Mouse (Mus musculus) small intestine, adult 2 months (tissue): Measurements from ENCODE around the gene Poc1b. TPM values are rescaled to one million over a fixed set of nuclear protein-coding genes. Genes with fewer than 3 reads are reported as not detected.

Experiments
- H3K27ac ChIP-seq: fragments of 200-500 bp; 2 replicates; pipeline ENCODE4 v1.5.1; 2012; ENCODE audit warnings: low read depth, low read length, control low read depth, inconsistent platforms; ENCODE audit not compliant: insufficient read depth
- H3K27me3 ChIP-seq: fragments of 200-500 bp; 2 replicates; pipeline ENCODE4 v1.6.1; 2012; ENCODE audit warnings: mild to moderate bottlenecking, moderate library complexity, low read length, inconsistent platforms; ENCODE audit not compliant: control insufficient read depth, insufficient read depth
- H3K36me3 ChIP-seq: fragments of 200-500 bp; 2 replicates; pipeline ENCODE4 v1.6.1; 2012; ENCODE audit warnings: mild to moderate bottlenecking, low read length, control low read depth, inconsistent platforms; ENCODE audit not compliant: control insufficient read depth, insufficient read depth
- H3K4me1 ChIP-seq: fragments of 200-500 bp; 2 replicates; pipeline ENCODE4 v1.6.1; 2012; ENCODE audit warnings: low read length, inconsistent platforms, mixed read lengths; ENCODE audit not compliant: control insufficient read depth, insufficient read depth, insufficient read length
- H3K4me3 ChIP-seq: fragments of 200-500 bp; 2 replicates; pipeline ENCODE4 v1.5.1; 2012; ENCODE audit warnings: low read depth, mild to moderate bottlenecking, control low read depth, inconsistent platforms, low read length, moderate library complexity
- CTCF ChIP-seq: fragments of 200-500 bp; IDR thresholded peaks from 2 replicates; pipeline ENCODE4 v1.5.1; 2012; ENCODE audit warnings: low read depth, mild to moderate bottlenecking, control low read depth, inconsistent platforms, low read length, moderate library complexity, mixed read lengths; ENCODE audit not compliant: insufficient replicate concordance, insufficient read length; ENCODE audit errors: extremely low read depth
- POLR2A ChIP-seq: fragments of 200-500 bp; IDR thresholded peaks from 2 replicates; pipeline ENCODE4 v1.6.1; 2012; ENCODE audit warnings: low read depth, mild to moderate bottlenecking, control low read depth, inconsistent platforms, low read length, moderate library complexity
- WGBS: fragments of 180-500 bp; shearing (Covaris S2); methylation state at CpG from one replicate; pipeline ENCODE4 v1.1.7; 2018; 5-methylcytosine and 5-hydroxymethylcytosine counted together
- polyA plus RNA-seq: library from polyadenylated mRNA; depleted of rRNA; stranded (reverse); fragments of >200 nt; gene quantifications from 2 replicates; pipeline ENCODE4 v1.2.3, GENCODE M21; 2012

The Poc1b gene
- polyA plus RNA-seq, 1 experiment: 5.5 TPM

DNA sequence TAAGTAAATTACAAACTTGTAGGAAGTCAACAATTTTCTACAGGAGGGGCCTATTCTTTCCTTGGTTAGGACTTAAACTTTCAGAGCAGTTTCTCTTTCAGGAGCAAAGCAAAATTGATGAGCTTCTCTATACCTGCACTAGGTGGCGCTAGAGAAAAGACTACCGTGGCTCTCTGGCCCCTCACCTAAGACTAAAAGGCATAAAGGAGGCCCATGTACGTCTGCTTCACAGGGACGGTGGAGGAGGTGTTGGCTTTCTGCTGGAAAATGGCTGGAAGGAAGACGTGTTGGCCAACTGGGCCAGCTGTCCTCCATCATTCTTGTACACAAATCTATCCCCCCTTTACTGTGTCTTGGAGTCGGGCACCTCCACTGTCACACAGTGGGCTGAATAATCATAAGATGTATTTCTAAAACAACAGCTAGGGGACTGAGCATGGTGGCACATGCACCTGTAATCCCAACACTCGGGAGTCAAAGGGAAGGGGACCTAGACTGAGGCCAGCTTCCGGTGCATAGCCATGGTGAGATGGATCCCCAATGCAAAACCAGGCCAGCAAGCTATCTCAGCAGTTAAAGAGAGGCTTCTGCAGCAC is 55.2 kb downstream of the Poc1b start:
- Histone ChIP-seq H3K27me3 (no peaks in the 10 kb centered on the region), H3K4me3 (no peak overlapping the region), H3K4me1 (peaks cover 4% of the 10 kb centered on the region), H3K36me3 (peaks cover 3% of the 10 kb centered on the region; the same call in 1 of the 2 replicates), H3K27ac (no peak overlapping the region)
- TF ChIP-seq POLR2A: no peak
- peak; percentile 56; the same call in 1 of the 2 replicates for TF ChIP-seq CTCF
- 51% methylated on average over 8 of the region's 8 CpGs for WGBS

DNA sequence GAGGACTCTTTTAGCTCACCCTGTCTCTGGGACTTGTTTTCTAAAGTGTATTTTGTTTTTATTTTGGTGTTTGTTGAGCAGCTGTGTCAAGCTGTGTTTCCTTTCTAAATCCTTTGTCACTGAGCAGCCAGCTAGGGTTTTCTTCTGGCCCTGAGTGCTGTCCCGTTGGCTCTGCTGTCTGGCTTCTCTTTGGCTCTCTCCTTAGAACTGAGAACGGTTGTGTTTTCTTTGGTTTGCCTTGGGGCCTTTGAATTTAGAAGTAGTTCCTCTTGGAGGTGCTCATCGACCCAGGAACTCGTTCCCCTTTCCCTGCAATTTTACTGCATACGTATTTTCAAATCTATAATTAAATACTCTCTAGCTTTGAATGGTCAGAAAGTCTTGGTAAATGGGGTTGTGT is 56.2 kb downstream of the Poc1b start:
- Histone ChIP-seq H3K36me3 (peaks cover 3% of the 10 kb centered on the region; the same call in 1 of the 2 replicates), H3K4me3 (no peak overlapping the region), H3K4me1 (peaks cover 4% of the 10 kb centered on the region), H3K27me3 (no peaks in the 10 kb centered on the region), H3K27ac (no peak overlapping the region)
- TF ChIP-seq POLR2A: no peak
- no peak for TF ChIP-seq CTCF
- 90% methylated on average over 5 of the region's 5 CpGs for WGBS

DNA sequence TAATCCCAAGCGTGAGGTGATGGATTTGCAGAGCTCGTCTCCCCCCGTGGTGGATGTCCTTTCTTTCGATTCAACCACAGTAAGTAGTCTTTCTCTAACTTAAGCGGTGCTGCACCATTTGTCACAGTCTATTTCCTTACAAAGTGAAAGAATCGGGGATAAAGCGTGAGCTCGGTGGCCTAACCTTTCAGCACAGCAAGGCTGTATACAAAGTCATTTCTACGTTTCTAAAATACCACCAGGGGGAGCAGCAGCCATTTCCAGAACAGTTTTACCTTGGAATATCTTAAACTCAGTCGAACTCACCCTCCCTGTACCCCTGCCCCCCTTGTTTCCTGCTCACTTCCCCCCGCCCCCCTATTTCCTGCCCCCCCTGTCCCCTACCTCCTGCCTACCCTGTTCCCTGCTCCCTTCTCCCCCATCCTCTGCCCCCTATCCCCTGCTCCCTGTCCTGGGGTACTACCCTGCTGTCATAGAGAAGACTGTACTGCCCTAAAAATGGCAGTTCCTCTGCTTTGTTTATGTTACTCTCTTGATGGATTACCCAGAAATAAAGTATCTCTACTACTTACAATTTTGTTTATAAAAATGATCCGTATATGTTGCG is 58.1 kb downstream of the Poc1b start:
- Histone ChIP-seq H3K27me3 (no peaks in the 10 kb centered on the region), H3K4me3 (no peak overlapping the region), H3K36me3 (0 out of 2 replicates have a peak, but pooled peaks cover 1% of the 10 kb centered on the region), H3K4me1 (peaks cover 7% of the 10 kb centered on the region), H3K27ac (no peak overlapping the region)
- no peak for TF ChIP-seq POLR2A
- TF ChIP-seq CTCF: peak; percentile 27; the same call in 1 of the 2 replicates
- WGBS: 48% methylated on average over 13 of the region's 13 CpGs

DNA sequence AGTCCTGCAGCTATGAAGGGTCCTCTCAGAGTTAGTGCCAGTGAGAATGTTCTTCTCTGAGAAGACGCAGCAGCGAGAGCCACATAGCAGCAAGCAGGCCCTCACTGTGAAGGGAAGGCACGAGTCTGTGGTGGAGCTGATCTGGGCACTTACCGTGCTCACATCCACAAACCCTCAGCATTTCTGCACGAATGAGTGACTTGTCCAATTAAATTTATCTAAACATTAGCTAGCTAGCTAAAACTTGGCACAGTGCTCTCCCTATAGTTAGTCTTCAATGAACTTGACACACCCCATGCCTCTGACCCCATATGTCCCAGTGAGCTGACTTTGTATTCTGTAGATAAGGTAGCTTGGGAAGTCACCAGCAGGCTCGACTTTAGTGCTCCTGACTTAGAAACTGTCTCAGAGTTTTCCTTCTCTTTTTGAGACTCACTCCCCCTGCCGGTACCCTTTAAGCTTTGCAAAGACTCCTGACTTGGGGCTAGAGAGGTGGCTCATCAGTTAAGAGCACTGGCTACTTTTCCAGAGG is 59.0 kb downstream of the Poc1b start:
- no peaks in the 10 kb centered on the region for H3K27me3 ChIP-seq
- H3K4me3 ChIP-seq: no peak overlapping the region
- H3K4me1 ChIP-seq: peaks cover 7% of the 10 kb centered on the region
- TF ChIP-seq CTCF (peak; percentile 14; the same call in 1 of the 2 replicates), POLR2A (no peak)
- no peaks in the 10 kb centered on the region for H3K36me3 ChIP-seq
- H3K27ac ChIP-seq: peak overlapping the region; percentile 48
- 26% methylated on average over 7 of the region's 7 CpGs for WGBS

DNA sequence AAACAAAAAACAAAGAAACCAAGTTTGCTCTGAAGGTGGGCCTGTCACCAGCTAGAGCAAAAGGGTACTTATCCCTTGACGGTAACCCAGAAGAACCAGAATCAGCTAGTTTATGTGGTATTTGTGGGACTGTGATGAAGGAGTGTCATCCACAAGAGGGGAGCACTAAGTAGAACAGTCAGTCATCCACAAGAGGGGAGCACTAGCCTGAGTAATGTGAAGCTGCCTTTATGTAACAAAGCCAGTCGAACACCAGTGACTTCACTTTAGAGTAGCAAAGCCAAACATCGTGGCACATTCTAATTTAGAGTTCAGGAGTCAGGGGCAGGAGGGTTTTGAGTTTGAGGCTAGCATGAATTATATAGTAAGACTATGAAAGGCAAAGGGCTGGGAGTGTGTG is 59.6 kb downstream of the Poc1b start:
- no peak overlapping the region for H3K27ac ChIP-seq
- peaks cover 8% of the 10 kb centered on the region for H3K4me1 ChIP-seq
- H3K4me3 ChIP-seq: no peak overlapping the region
- no peaks in the 10 kb centered on the region for H3K36me3 ChIP-seq
- H3K27me3 ChIP-seq: no peaks in the 10 kb centered on the region
- 78% methylated on average over 3 of the region's 3 CpGs for WGBS
- TF ChIP-seq POLR2A: no peak
- TF ChIP-seq CTCF: no peak

DNA sequence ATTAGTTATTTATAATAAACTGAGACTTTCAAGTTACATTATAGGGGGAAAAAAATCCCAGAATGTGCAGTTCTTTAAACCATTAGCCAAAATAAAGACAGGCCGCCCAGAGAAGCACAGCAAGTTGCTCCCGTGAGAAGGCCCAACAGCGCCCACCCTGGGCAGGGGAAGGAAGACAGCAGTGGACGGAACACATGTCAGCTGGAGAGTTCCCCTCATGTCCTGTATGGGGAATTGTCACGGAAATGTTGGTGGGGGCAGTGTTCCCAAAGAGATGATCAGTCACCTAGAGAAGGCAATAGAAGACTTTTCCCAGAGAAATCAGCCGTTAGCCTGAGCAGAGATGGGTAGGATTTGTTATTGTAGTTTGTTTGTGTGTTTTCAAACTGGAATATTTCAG is 61.6 kb downstream of the Poc1b start:
- Histone ChIP-seq H3K4me1 (peaks cover 8% of the 10 kb centered on the region), H3K27me3 (no peaks in the 10 kb centered on the region), H3K4me3 (no peak overlapping the region), H3K36me3 (no peaks in the 10 kb centered on the region), H3K27ac (no peak overlapping the region)
- 76% methylated on average over 6 of the region's 6 CpGs for WGBS
- TF ChIP-seq POLR2A (no peak), CTCF (no peak; the same call in 1 of the 2 replicates)
